Mouse (Mus musculus) embryonic facial prominence, embryonic 14.5 days (tissue): ENCODE measurements at regions not wholly inside any gene's neighbourhood (a gene's known extent, or its start where the extent isn't known, plus 50 kb on each side); places are given as distances from the start of the nearest gene placed in this dataset.

Source experiments
- ATAC-seq: fragments of 200-750 bp; cut with Nextera tagmentation; 2 replicates; pipeline ENCODE4 v1.8.0; 2017; ENCODE audit warnings: low read depth, moderate number of reproducible peaks, moderate TSS enrichment
- DNase-seq: peaks from one replicate; pipeline ENCODE4 v3.0.0-alpha.2; 2015; ENCODE audit warnings: low spot score
- H3K27ac ChIP-seq: fragments of 300-500 bp; sonication (generic); replicated peaks from 2 replicates; pipeline ENCODE4 v1.5.1; 2014; ENCODE audit warnings: low read depth, mild to moderate bottlenecking, low read length, moderate library complexity
- H3K27me3 ChIP-seq: fragments of 300-500 bp; sonication (generic); replicated peaks from 2 replicates; pipeline ENCODE4 v1.6.1; 2014; ENCODE audit warnings: low read length; ENCODE audit not compliant: control insufficient read depth, insufficient read depth
- H3K36me3 ChIP-seq: fragments of 300-500 bp; sonication (generic); 2 replicates; pipeline ENCODE4 v1.6.1; 2014; ENCODE audit warnings: low read length, mixed read lengths; ENCODE audit not compliant: control insufficient read depth, insufficient read depth
- H3K4me1 ChIP-seq: fragments of 300-500 bp; sonication (generic); 2 replicates; pipeline ENCODE4 v1.6.1; 2014; ENCODE audit warnings: antibody characterized with exemption, low read length; ENCODE audit not compliant: control insufficient read depth, insufficient read depth
- H3K4me2 ChIP-seq: fragments of 300-500 bp; sonication (generic); 2 replicates; pipeline ENCODE4 v1.6.1; 2014; ENCODE audit warnings: low read depth, mild to moderate bottlenecking, low read length, moderate library complexity, mixed read lengths
- H3K4me3 ChIP-seq: fragments of 300-500 bp; sonication (generic); 2 replicates; pipeline ENCODE4 v1.5.1; 2014; ENCODE audit warnings: low read depth, mild to moderate bottlenecking, low read length
- H3K9ac ChIP-seq: fragments of 300-500 bp; sonication (generic); 2 replicates; pipeline ENCODE4 v1.6.1; 2014; ENCODE audit warnings: low read depth, mild to moderate bottlenecking, low read length, moderate library complexity, mixed read lengths
- H3K9me3 ChIP-seq: fragments of 300-500 bp; sonication (generic); 2 replicates; pipeline ENCODE4 v1.6.1; 2016; ENCODE audit warnings: low read length; ENCODE audit not compliant: control insufficient read depth
- WGBS: fragments of 180-500 bp; shearing (Covaris S2); extraction: QIAGEN DNeasy Blood & Tissue Kit; methylation state at CpG from one replicate; pipeline ENCODE4 v1.1.7; 2014; 5-methylcytosine and 5-hydroxymethylcytosine counted together

GRCm38 (mm10) chr14:91027054-91027453 is 2555.9 kb upstream of the Pcdh20 start:
- H3K9ac ChIP-seq: no peak overlapping the region

GRCm38 (mm10) chr14:91020099-91020498 is 2548.9 kb upstream of the Pcdh20 start:
- 69% methylated on average over 1 of the region's 1 CpGs for WGBS
- Histone ChIP-seq H3K36me3 (no peaks in the 10 kb centered on the region), H3K4me1 (no peaks in the 10 kb centered on the region), H3K27ac (no peak overlapping the region), H3K4me2 (no peak overlapping the region), H3K9ac (no peak overlapping the region), H3K4me3 (no peak overlapping the region), H3K27me3 (no peaks in the 10 kb centered on the region), H3K9me3 (no peaks in the 10 kb centered on the region)
- ATAC-seq (no peak), DNase-seq (no peak)

More at GRCm38 (mm10) chr14:91027054-91027453, 2555.9 kb upstream of the Pcdh20 start:
- 90% methylated on average over 1 of the region's 1 CpGs for WGBS
- ATAC-seq (no peak), DNase-seq (no peak)
- Histone ChIP-seq H3K27ac (no peak overlapping the region), H3K36me3 (no peaks in the 10 kb centered on the region), H3K27me3 (no peaks in the 10 kb centered on the region), H3K4me1 (no peaks in the 10 kb centered on the region), H3K4me3 (no peak overlapping the region), H3K4me2 (no peak overlapping the region), H3K9me3 (no peaks in the 10 kb centered on the region)

GRCm38 (mm10) chr14:91014712-91015111 is 2543.5 kb upstream of the Pcdh20 start:
- no peak for ATAC-seq
- H3K4me3 ChIP-seq: no peak overlapping the region
- 59% methylated on average over 1 of the region's 1 CpGs for WGBS

More at GRCm38 (mm10) chr14:91014712-91015111, 2543.5 kb upstream of the Pcdh20 start:
- Histone ChIP-seq H3K36me3 (no peaks in the 10 kb centered on the region), H3K27ac (no peak overlapping the region), H3K4me2 (no peak overlapping the region), H3K4me1 (no peaks in the 10 kb centered on the region), H3K9ac (no peak overlapping the region), H3K9me3 (no peaks in the 10 kb centered on the region), H3K27me3 (no peaks in the 10 kb centered on the region)
- peak; percentile 9 for DNase-seq
